Mouse (Mus musculus) cerebellum, adult 2 months (tissue): ENCODE data around the gene Wwox. TPM values are rescaled to one million over a fixed set of nuclear protein-coding genes. Genes with fewer than 3 reads are reported as not detected.

Experiments
- DNase-seq, 2 experiments: peaks; one replicate each; pipeline ENCODE4 v3.0.0; 2021
- H3K27ac ChIP-seq: fragments of 200-500 bp; 2 replicates; pipeline ENCODE4 v1.5.1; 2012; ENCODE audit warnings: low read length, control low read depth, inconsistent platforms; ENCODE audit not compliant: insufficient read depth
- H3K27me3 ChIP-seq: fragments of 200-500 bp; 2 replicates; pipeline ENCODE4 v1.6.1; 2012; ENCODE audit warnings: inconsistent platforms, mild to moderate bottlenecking, low read length, moderate library complexity; ENCODE audit not compliant: control insufficient read depth, insufficient read depth
- H3K4me1 ChIP-seq: fragments of 200-500 bp; 2 replicates; pipeline ENCODE4 v1.6.1; 2011; ENCODE audit warnings: low read length; ENCODE audit not compliant: control insufficient read depth, insufficient read depth
- H3K4me3 ChIP-seq: fragments of 200-500 bp; replicated peaks from 2 replicates; pipeline ENCODE3; 2011; ENCODE audit warnings: mild to moderate bottlenecking, low read depth, low read length, control low read depth; ENCODE audit not compliant: insufficient read depth
- CTCF ChIP-seq: fragments of 200-500 bp; IDR thresholded peaks from 2 replicates; pipeline ENCODE4 v1.5.1; 2011; ENCODE audit warnings: low read depth, mild to moderate bottlenecking, control low read depth, low read length, moderate library complexity, borderline replicate concordance; ENCODE audit not compliant: insufficient read depth
- POLR2A ChIP-seq: fragments of 200-500 bp; IDR thresholded peaks from 2 replicates; pipeline ENCODE4 v1.6.1; 2011; ENCODE audit warnings: low read length, control low read depth, borderline replicate concordance; ENCODE audit not compliant: insufficient read depth
- WGBS: fragments of 180-500 bp; shearing (Covaris S2); methylation state at CpG from one replicate; pipeline ENCODE4 v1.1.7; 2018; 5-methylcytosine and 5-hydroxymethylcytosine counted together
- polyA plus RNA-seq: library from polyadenylated mRNA; depleted of rRNA; stranded (reverse); fragments of >200 nt; gene quantifications from 2 replicates; pipeline ENCODE4 v1.2.3, GENCODE M21; 2012

The Wwox gene
- polyA plus RNA-seq, 1 experiment, result 35.2 TPM

- TF ChIP-seq CTCF (no peak), POLR2A (no peak)
- 92% methylated on average over 9 of the region's 9 CpGs for WGBS
Observed at GRCm38 (mm10) chr8:115161520-115161919, 722.1 kb downstream of the Wwox start.

GRCm38 (mm10) chr8:115164872-115165271, 725.4 kb downstream of the Wwox start:
- Histone ChIP-seq H3K4me3 (no peak overlapping the region), H3K27ac (no peak overlapping the region), H3K4me1 (no peaks in the 10 kb centered on the region), H3K27me3 (no peaks in the 10 kb centered on the region)
- TF ChIP-seq POLR2A, result no peak
- TF ChIP-seq CTCF, result no peak
- 29% methylated on average over 13 of the region's 13 CpGs for WGBS
- DNase-seq, result no peak

More at GRCm38 (mm10) chr8:115161520-115161919, 722.1 kb downstream of the Wwox start:
- no peak for DNase-seq
- Histone ChIP-seq H3K4me3 (no peak overlapping the region), H3K27ac (no peak overlapping the region), H3K27me3 (no peaks in the 10 kb centered on the region), H3K4me1 (no peaks in the 10 kb centered on the region)

DNA sequence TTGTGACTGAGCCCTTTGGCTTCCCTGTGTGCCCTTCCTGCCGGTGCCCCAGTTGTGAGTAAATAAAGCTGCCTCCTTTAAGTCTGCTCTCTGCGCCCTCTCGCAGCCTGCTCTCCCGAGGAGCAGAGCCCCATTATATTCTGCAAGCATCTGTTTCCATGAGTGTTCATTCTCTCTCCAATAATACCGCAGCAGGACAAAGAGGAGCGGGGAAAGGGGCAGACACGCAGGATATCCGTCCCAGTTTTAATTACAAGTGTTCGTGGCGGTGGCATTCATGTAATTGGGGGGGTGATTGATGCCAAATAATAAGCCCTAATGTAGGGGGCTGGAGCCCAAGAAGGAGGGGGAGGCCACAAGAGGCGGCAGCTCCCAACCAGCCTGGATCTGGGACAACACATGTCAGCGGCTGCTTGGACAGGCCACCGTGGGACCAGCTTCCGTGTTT, 734.2 kb downstream of the Wwox start:
- 26% methylated on average over 14 of the region's 14 CpGs for whole genome bisulfite sequencing
- no peak for DNase-seq
- Histone ChIP-seq H3K27ac (no peak overlapping the region), H3K4me1 (no peaks in the 10 kb centered on the region), H3K4me3 (no peak overlapping the region), H3K27me3 (no peaks in the 10 kb centered on the region)
- TF ChIP-seq CTCF, result no peak
- TF ChIP-seq POLR2A, result no peak

GRCm38 (mm10) chr8:115185431-115185964, 746.0 kb downstream of the Wwox start:
- no peak for DNase-seq
- 86% methylated on average over 6 of the region's 6 CpGs for WGBS

DNA sequence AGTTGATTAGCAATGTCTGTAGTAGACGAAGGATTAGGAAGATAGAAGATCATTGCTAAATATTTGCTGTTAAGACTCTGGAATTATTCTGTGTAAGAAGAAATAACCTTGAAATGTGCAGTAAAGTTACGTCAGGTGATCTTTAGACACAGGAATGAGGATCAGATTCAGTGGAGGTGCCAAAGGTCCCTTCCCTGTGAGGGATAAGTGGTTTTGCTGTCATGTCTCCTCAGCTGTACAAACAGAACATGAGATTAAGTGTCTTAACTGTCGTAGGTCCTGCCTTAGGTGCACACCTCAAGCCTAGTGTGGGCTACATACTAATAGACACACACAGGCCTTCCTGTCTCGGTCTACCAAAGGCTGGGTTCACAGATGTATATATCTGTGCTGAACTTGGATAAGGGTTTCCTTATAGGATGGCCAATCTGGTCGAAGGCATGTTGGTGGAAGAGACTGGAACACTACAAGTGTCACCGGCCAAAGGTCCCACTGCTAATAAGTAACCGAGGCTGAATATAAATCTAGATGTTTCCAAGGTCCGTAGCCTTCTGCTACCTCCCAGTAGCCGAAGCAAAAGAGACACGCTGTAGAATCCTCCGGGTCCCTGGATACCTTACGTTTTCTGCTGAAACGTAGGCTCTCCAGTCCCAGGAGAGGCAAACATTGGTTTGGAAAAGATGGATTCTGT, 746.8 kb downstream of the Wwox start:
- Histone ChIP-seq H3K4me3 (no peak overlapping the region), H3K27me3 (no peaks in the 10 kb centered on the region), H3K27ac (no peak overlapping the region), H3K4me1 (no peaks in the 10 kb centered on the region)
- TF ChIP-seq POLR2A (no peak), CTCF (no peak)
- 72% methylated on average over 13 of the region's 13 CpGs for WGBS
- DNase-seq, result no peak

More at GRCm38 (mm10) chr8:115185431-115185964, 746.0 kb downstream of the Wwox start:
- H3K4me1 ChIP-seq, result no peaks in the 10 kb centered on the region
- no peaks in the 10 kb centered on the region for H3K27me3 ChIP-seq
- no peak overlapping the region for H3K27ac ChIP-seq
- H3K4me3 ChIP-seq, result no peak overlapping the region
- no peak for TF ChIP-seq CTCF
- TF ChIP-seq POLR2A, result no peak

- no peak overlapping the region for H3K4me3 ChIP-seq
- no peak for DNase-seq
- no peaks in the 10 kb centered on the region for H3K27me3 ChIP-seq
- 28% methylated on average over 2 of the region's 2 CpGs for WGBS
- no peaks in the 10 kb centered on the region for H3K4me1 ChIP-seq
- H3K27ac ChIP-seq, result no peak overlapping the region
- TF ChIP-seq POLR2A (no peak), CTCF (no peak)
Observed at GRCm38 (mm10) chr8:115186882-115187281, 747.4 kb downstream of the Wwox start.

DNA sequence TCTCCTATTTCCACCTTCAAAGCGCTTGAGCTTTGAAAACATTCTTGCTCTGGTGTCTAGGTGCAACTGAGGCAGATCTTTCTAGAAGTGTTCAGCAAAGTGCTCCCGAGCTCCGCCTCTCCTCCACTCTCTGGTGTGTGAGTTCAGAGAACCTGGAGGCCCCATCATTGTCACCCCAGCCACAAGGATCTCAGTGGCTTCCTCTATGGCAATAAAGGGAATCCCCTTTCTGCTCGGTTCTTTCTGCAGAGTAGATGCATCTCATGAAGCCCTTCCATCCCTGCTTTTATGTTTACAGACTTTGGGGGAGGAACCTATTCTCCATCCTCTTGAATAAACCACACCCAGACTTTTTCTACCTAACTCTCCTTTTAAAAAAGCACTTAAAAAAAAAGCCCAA, 749.0 kb downstream of the Wwox start:
- Histone ChIP-seq H3K4me1 (no peaks in the 10 kb centered on the region), H3K4me3 (no peak overlapping the region), H3K27ac (no peak overlapping the region), H3K27me3 (no peaks in the 10 kb centered on the region)
- WGBS, result 96% methylated on average over 4 of the region's 4 CpGs
- no peak for DNase-seq
- no peak for TF ChIP-seq POLR2A
- TF ChIP-seq CTCF, result no peak

- WGBS, result 84% methylated on average over 11 of the region's 11 CpGs
Observed at GRCm38 (mm10) chr8:115189836-115190235, 750.4 kb downstream of the Wwox start.

More at GRCm38 (mm10) chr8:115189836-115190235, 750.4 kb downstream of the Wwox start:
- Histone ChIP-seq H3K27ac (no peak overlapping the region), H3K4me3 (no peak overlapping the region), H3K4me1 (no peaks in the 10 kb centered on the region), H3K27me3 (no peaks in the 10 kb centered on the region)
- TF ChIP-seq CTCF (no peak), POLR2A (no peak)
- DNase-seq, result no peak
